Comparison of ENCODE assay signal across 19 mouse cellular contexts in the genomic region with DNA sequence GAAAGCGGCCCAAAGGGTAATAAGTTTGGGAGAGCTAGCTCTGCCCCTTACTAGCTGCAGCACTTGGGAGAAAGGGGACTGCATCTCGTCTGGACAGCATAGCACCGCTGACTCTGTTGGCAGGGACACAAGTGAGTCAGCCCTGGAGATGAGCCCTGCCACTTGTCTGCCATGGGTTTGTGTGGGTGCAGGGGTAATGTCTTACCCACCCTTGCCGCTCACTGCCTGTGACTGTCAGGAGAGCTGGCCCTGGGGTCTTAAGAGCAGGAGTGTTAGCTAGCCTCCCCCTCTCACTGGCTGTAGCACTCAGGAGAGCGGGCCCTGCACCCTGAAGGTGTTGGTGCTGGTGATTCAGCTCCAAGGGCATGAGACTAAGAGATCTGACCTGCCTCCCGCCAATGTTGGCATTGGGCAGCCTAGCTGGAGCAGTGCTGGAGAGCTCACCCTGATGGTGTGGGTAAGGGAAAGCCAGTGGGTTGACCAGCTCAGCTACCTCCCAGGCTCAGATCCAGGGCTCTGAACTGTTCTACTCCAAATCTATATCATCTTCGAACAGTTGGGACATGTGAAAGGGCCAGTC.
DNase-seq lines count a peak whose midpoint lies in the region; ATAC-seq and TF ChIP-seq lines count a peak whose summit lies in the region.
"Had no signal": no experiment of that assay in that cellular context is flagged by ENCODE, and none has a peak within 500 bp of the region (broad histone marks: within the 10 kb centered on the region; RNA-seq: fewer than 3 reads in every experiment).

No protein-coding gene starts in this region.

- no peak overlapping the region for H3K4me2 ChIP-seq in kidney, embryonic 16.5 days (replicated peaks; ENCODE audit: low read depth, low read length)
- no peak overlapping the region for H3K4me2 ChIP-seq in forebrain, postnatal 0 days (ENCODE audit: low read depth)
- no peak overlapping the region for H3K4me2 ChIP-seq in intestine, embryonic 16.5 days (ENCODE audit: low read depth, low read length)
- H3K4me2 ChIP-seq: embryonic facial prominence, embryonic 13.5 days; heart, embryonic 12.5 days; limb, embryonic 13.5 days; liver, embryonic 15.5 days had no signal

- peak; percentile 64 to 90 for DNase-seq in adrenal gland, adult (ENCODE audit: inconsistent age in 2 of 2, low spot score in 1 of 2)
- DNase-seq in adrenal gland, postnatal 4 days (ENCODE audit: low spot score in 2 of 2): no peak
- DNase-seq in kidney, postnatal 10 days: no peak
- DNase-seq in Patski (ENCODE audit: low read depth, low spot score): peak; percentile 54
- peak; percentile 73 to 77 for DNase-seq in adrenal gland, postnatal 36 days
- no peak for DNase-seq in forebrain, postnatal 0 days
- DNase-seq: cerebellum, adult 8-10 months; thymus, postnatal 14 days had no signal

- no peaks in the 10 kb centered on the region for H3K27me3 ChIP-seq in kidney, embryonic 16.5 days (ENCODE audit: insufficient read depth, low read length)
- H3K27me3 ChIP-seq in Patski: no peaks in the 10 kb centered on the region
- no peaks in the 10 kb centered on the region for H3K27me3 ChIP-seq in forebrain, postnatal 0 days (ENCODE audit: insufficient read depth, low read length)
- H3K27me3 ChIP-seq in intestine, embryonic 16.5 days (replicated peaks; ENCODE audit: control insufficient read depth, insufficient read depth, low read length): no peaks in the 10 kb centered on the region
- H3K27me3 ChIP-seq: CH12.LX; embryonic facial prominence, embryonic 13.5 days; heart, embryonic 12.5 days; limb, embryonic 13.5 days; liver, embryonic 15.5 days had no signal

- H3K36me3 ChIP-seq in kidney, embryonic 16.5 days (ENCODE audit: insufficient read depth, low read length): peaks cover 14% of the 10 kb centered on the region; the same call in 1 of the 2 replicates
- H3K36me3 ChIP-seq in forebrain, postnatal 0 days (ENCODE audit: insufficient read depth): no peaks in the 10 kb centered on the region
- H3K36me3 ChIP-seq in intestine, embryonic 16.5 days (ENCODE audit: control insufficient read depth, insufficient read depth, low read length): peaks cover 7% of the 10 kb centered on the region; the same call in 1 of the 2 replicates
- H3K36me3 ChIP-seq: hindbrain, embryonic 10.5 days; liver, embryonic 15.5 days had no signal

- 86% methylated on average over 7 of the region's 7 CpGs for WGBS in kidney, embryonic 16.5 days
- 92% methylated on average over 7 of the region's 7 CpGs for whole genome bisulfite sequencing in forebrain, postnatal 0 days
- 86% methylated on average over 7 of the region's 7 CpGs for WGBS in intestine, embryonic 16.5 days

- no peaks in the 10 kb centered on the region for H3K4me1 ChIP-seq in kidney, embryonic 16.5 days (ENCODE audit: insufficient read depth, low read length)
- H3K4me1 ChIP-seq in forebrain, postnatal 0 days (ENCODE audit: insufficient read depth): no peaks in the 10 kb centered on the region
- no peaks in the 10 kb centered on the region for H3K4me1 ChIP-seq in intestine, embryonic 16.5 days (ENCODE audit: control insufficient read depth, insufficient read depth, low read length)
- H3K4me1 ChIP-seq: embryonic facial prominence, embryonic 13.5 days; hindbrain, embryonic 10.5 days; liver, embryonic 15.5 days had no signal

- H3K27ac ChIP-seq in kidney, embryonic 16.5 days (ENCODE audit: low read length): no peak overlapping the region
- no peak overlapping the region for H3K27ac ChIP-seq in forebrain, postnatal 0 days (ENCODE audit: low read depth, low read length)
- no peak overlapping the region for H3K27ac ChIP-seq in intestine, embryonic 16.5 days (ENCODE audit: low read length)
- H3K27ac ChIP-seq: embryonic facial prominence, embryonic 13.5 days; kidney, postnatal 0 days; limb, embryonic 13.5 days; liver, embryonic 15.5 days had no signal

- POLR2A ChIA-PET in Patski (lab: Charles Lee): no interaction called here

- H3K9me3 ChIP-seq in kidney, embryonic 16.5 days (ENCODE audit: low read length): no peaks in the 10 kb centered on the region
- H3K9me3 ChIP-seq in forebrain, postnatal 0 days (ENCODE audit: low read length): no peaks in the 10 kb centered on the region
- no peaks in the 10 kb centered on the region for H3K9me3 ChIP-seq in intestine, embryonic 16.5 days (ENCODE audit: control insufficient read depth, low read length)
- H3K9me3 ChIP-seq: embryonic facial prominence, embryonic 13.5 days; heart, embryonic 12.5 days; hindbrain, embryonic 10.5 days; limb, embryonic 13.5 days; liver, embryonic 15.5 days had no signal

- no peak for TF ChIP-seq CTCF in Patski (IDR thresholded peaks at IDR 0.05)
- no peak for TF ChIP-seq CTCF in forebrain, postnatal 0 days (IDR thresholded peaks at IDR 0.05; ENCODE audit: low read depth)

- H3K4me3 ChIP-seq in kidney, embryonic 16.5 days (ENCODE audit: low read length): no peak overlapping the region
- H3K4me3 ChIP-seq in forebrain, postnatal 0 days (ENCODE audit: low read depth, low read length): no peak overlapping the region
- H3K4me3 ChIP-seq in intestine, embryonic 16.5 days (ENCODE audit: low read length): no peak overlapping the region
- H3K4me3 ChIP-seq: embryonic facial prominence, embryonic 13.5 days; heart, embryonic 12.5 days; hindbrain, embryonic 10.5 days; limb, embryonic 13.5 days; liver, embryonic 15.5 days had no signal

- no peak overlapping the region for H3K9ac ChIP-seq in kidney, embryonic 16.5 days (replicated peaks; ENCODE audit: low read length)
- no peak overlapping the region for H3K9ac ChIP-seq in forebrain, postnatal 0 days
- H3K9ac ChIP-seq in intestine, embryonic 16.5 days (ENCODE audit: low read depth, low read length): no peak overlapping the region
- H3K9ac ChIP-seq: embryonic facial prominence, embryonic 13.5 days; heart, embryonic 12.5 days; limb, embryonic 13.5 days; liver, embryonic 15.5 days had no signal

- in situ Hi-C loops in Patski (cut with MboI; ENCODE audit: low pct_unique_long_range_greater_than_20kb): loop anchor here (25.0 kb wide), 1 partner anchor 340 kb away; no protein-coding TSS in a partner anchor

- 0 out of 2 replicates have a peak, but pooled peaks have one; percentile 23 for ATAC-seq in kidney, embryonic 16.5 days (ENCODE audit: low FRiP score, low TSS enrichment)
- peak; percentile 78 for ATAC-seq in Patski
- no peak for ATAC-seq in forebrain, postnatal 0 days
- no peak for ATAC-seq in intestine, embryonic 16.5 days
- ATAC-seq: activated CD4-positive, CD25-positive, alpha-beta regulatory T cell, adult 4 months; lung, postnatal 0 days had no signal

- CTCF ChIA-PET in Patski (lab: Charles Lee): no interaction called here

Comparison
In these comparisons a context has a peak if more than half of its experiments do, and no peak if none do; other contexts are left out.
1. DNase-seq: peak in adrenal gland, adult (2 of 2), Patski (single experiment) and adrenal gland, postnatal 36 days (2 of 2); none in adrenal gland, postnatal 4 days (0 of 2), kidney, postnatal 10 days (single experiment) and forebrain, postnatal 0 days (single experiment).
2. ATAC-seq: peak in kidney, embryonic 16.5 days (single experiment) and Patski (single experiment); none in forebrain, postnatal 0 days (single experiment) and intestine, embryonic 16.5 days (single experiment).